Mouse (Mus musculus) skeletal muscle tissue, postnatal 0 days (tissue): ENCODE measurements around the gene Adamts18. TPM values are rescaled to one million over a fixed set of nuclear protein-coding genes. Genes with fewer than 3 reads are reported as not detected.

Experiments
- polyA plus RNA-seq: library from polyadenylated mRNA; unstranded; fragments of >200 nt; fragmentation: Nextera tagmentation; extraction: Ambion mirVana; gene quantifications from 2 replicates; pipeline ENCODE4 v1.2.1, GENCODE M21; 2015

Adamts18 gene
- polyA plus RNA-seq = 0.39 and 0.44 TPM in 2 replicates

DNA sequence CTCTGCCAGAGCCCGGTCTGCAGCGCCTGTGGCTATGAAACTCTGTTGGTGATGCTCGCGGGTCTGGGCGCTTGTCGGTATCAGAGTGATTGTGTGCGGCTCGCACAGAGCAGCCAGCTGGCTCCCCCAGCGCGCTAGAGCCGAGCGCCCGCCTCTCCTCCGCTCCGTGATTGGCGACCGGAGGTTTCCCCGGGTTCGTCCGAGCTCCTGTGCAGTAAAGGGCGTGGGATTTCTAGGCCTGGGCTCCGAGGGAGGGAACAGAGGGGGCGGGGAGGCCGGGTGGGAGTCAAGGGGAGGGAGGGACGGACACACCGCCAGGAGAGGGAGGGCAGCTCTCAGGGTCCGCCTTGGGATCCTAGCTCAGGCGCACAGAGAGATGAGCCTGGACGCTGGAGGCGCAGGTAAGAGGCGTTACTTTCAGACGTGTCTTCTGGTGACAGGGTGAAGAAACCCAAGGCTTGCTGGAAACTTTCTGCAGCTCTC, at the start of gene Adamts18:
TSS of gene Adamts18 (minus strand) at position 86 of the 483 bp plus-strand sequence.

Other genes starting within 250 kb of the Adamts18 start
- gene Mon1b, start 213.2 kb downstream of the Adamts18 start, polyA plus RNA-seq = 1.7 and 1.8 TPM in 2 replicates
- gene Syce1l, start 205.5 kb downstream of the Adamts18 start, polyA plus RNA-seq = not detected in 2 replicates